Mouse (Mus musculus): Measurements from ENCODE around the gene Ano7.
A peak's percentile ranks its signal among the peaks of the same experiment; 100 is the strongest.

- TF ChIP-seq CTCF (IDR thresholded peaks at IDR 0.05; ENCODE audit: low read depth) = no peak
- TF ChIP-seq EP300 (IDR thresholded peaks at IDR 0.05; ENCODE audit: low read depth) = 0 out of 2 replicates have a peak, but pooled peaks have one; percentile 12
Observed at GRCm38 (mm10) chr1:93444405-93445110, 70.8 kb downstream of the Ano7 start.

Measured in liver, postnatal 0 days (tissue).